Comparison of ENCODE assay signal across 20 mouse cellular contexts in genomic region chr10:121316361-121316760, GRCm38 (mm10). TPM values are rescaled to one million over a fixed set of nuclear protein-coding genes. Genes with fewer than 3 reads are reported as not detected.
DNase-seq lines count a peak whose midpoint lies in the region; ATAC-seq and TF ChIP-seq lines count a peak whose summit lies in the region.
"Had no signal": no experiment of that assay in that cellular context is flagged by ENCODE, and none has a peak within 500 bp of the region (broad histone marks: within the 10 kb centered on the region; RNA-seq: fewer than 3 reads in every experiment).

No protein-coding gene starts in this region.

- no peak for DNase-seq in heart, postnatal 0 days (ENCODE audit: low spot score)
- no peak for DNase-seq in heart, adult 8-10 months (ENCODE audit: low spot score)
- DNase-seq in spleen, postnatal 36 days (ENCODE audit: low spot score in 2 of 2) = peak; percentile 19 to 44
- DNase-seq in spleen, postnatal 14 days (ENCODE audit: low spot score in 2 of 2) = no peak
- DNase-seq in splenic B cell, adult 2 months (ENCODE audit: low read depth, low spot score) = peak; percentile 79
- no peak for DNase-seq in left cerebral cortex, postnatal 10 days (ENCODE audit: extremely low spot score in 1 of 2, low spot score in 2 of 2)
- DNase-seq in kidney, adult 18-20 months = no peak
- DNase-seq: adrenal gland, postnatal 25 days; cerebellum, adult 9-11 months; gastrocnemius, postnatal 36 days; layer of hippocampus, postnatal 36 days; left cerebral cortex, postnatal 4 days; midbrain, embryonic 14.5 days; right cerebral cortex, adult 18-20 months; thymus, postnatal 25 days had no signal

- intact Hi-C loops in left cerebral cortex, postnatal 10 days (cut with DNase I) = no loop called here

- TF ChIP-seq CTCF in heart, postnatal 0 days (IDR thresholded peaks at IDR 0.05; ENCODE audit: low read depth) = no peak

- H3K36me3 ChIP-seq in heart, postnatal 0 days (replicated peaks; ENCODE audit: control insufficient read depth, insufficient read depth, low read length) = no peaks in the 10 kb centered on the region
- H3K36me3 ChIP-seq in splenic B cell, adult 2 months (ENCODE audit: control insufficient read depth, insufficient read depth, low read length, poor library complexity, severe bottlenecking) = no peaks in the 10 kb centered on the region
- H3K36me3 ChIP-seq: embryonic facial prominence, embryonic 15.5 days; forebrain, embryonic 10.5 days; hindbrain, embryonic 10.5 days had no signal

- H3K27me3 ChIP-seq in heart, postnatal 0 days (ENCODE audit: control insufficient read depth, insufficient read depth, low read length) = peaks cover 14% of the 10 kb centered on the region
- H3K27me3 ChIP-seq in splenic B cell, adult 2 months (ENCODE audit: control insufficient read depth, insufficient read depth, low read length, poor library complexity, severe bottlenecking) = no peaks in the 10 kb centered on the region

- no peaks in the 10 kb centered on the region for H3K9me3 ChIP-seq in heart, postnatal 0 days (replicated peaks; ENCODE audit: control insufficient read depth, low read length)
- H3K9me3 ChIP-seq: embryonic facial prominence, embryonic 15.5 days had no signal

- 0 out of 2 replicates have a peak overlapping the region, but pooled peaks have one; percentile 14 for H3K27ac ChIP-seq in heart, postnatal 0 days (ENCODE audit: low read depth)
- peak overlapping the region; percentile 38 for H3K27ac ChIP-seq in brown adipose tissue, adult 24 weeks (replicated peaks; ENCODE audit: low read depth, low read length)
- H3K27ac ChIP-seq: embryonic facial prominence, embryonic 15.5 days; forebrain, embryonic 10.5 days had no signal

- no peak overlapping the region for H3K9ac ChIP-seq in heart, postnatal 0 days (replicated peaks; ENCODE audit: low read depth, low read length)
- H3K9ac ChIP-seq: embryonic facial prominence, embryonic 15.5 days had no signal

- WGBS in heart, postnatal 0 days = 66% methylated on average over 10 of the region's 10 CpGs

- ATAC-seq in heart, postnatal 0 days (ENCODE audit: insufficient read depth, low read depth) = no peak

- no peak overlapping the region for H3K4me2 ChIP-seq in heart, postnatal 0 days (ENCODE audit: low read depth, low read length)

- no peak for TF ChIP-seq EP300 in heart, postnatal 0 days (IDR thresholded peaks at IDR 0.05; ENCODE audit: low read depth)

- no peak overlapping the region for H3K4me3 ChIP-seq in heart, postnatal 0 days (ENCODE audit: low read depth, low read length)
- H3K4me3 ChIP-seq in brown adipose tissue, adult 24 weeks (ENCODE audit: insufficient read depth, low read depth, low read length) = 0 out of 2 replicates have a peak overlapping the region, but pooled peaks have one; percentile 1
- H3K4me3 ChIP-seq: myocyte had no signal

- no peaks in the 10 kb centered on the region for H3K4me1 ChIP-seq in heart, postnatal 0 days (ENCODE audit: control insufficient read depth, insufficient read depth)
- H3K4me1 ChIP-seq in brown adipose tissue, adult 24 weeks (ENCODE audit: control insufficient read depth, insufficient read depth, insufficient read length, low read length) = no peaks in the 10 kb centered on the region

RNA-seq across cellular contexts. Expression of gene Tbc1d30, which starts 34.7 kb away (rescaled TPM):
- total RNA-seq in heart, postnatal 0 days (2014; rRNA removed; ENCODE audit: low replicate concordance) = 0.58 and 14.7 TPM in 2 replicates
- polyA plus RNA-seq in heart, postnatal 0 days (2015; fragmentation: Nextera tagmentation; extraction: Ambion mirVana) = 1.1 and 1.2 TPM in 2 replicates
- total RNA-seq in heart, adult 8-10 months (2022) = 1 to 10 TPM; 1.6 to 3.4 (median 1.9) TPM
- polyA plus RNA-seq in brown adipose tissue, adult 24 weeks (2012; ENCODE audit: insufficient read depth, insufficient read length, missing spikeins) = 0.24 TPM in 1 of 2 replicates, not detected in the other
- total RNA-seq in left cerebral cortex, postnatal 10 days (2021) = 10 to 100 TPM; 63.8 to 67.1 TPM
- polyA plus RNA-seq: myocyte had no signal

RNA-seq across cellular contexts. Expression of gene Gns, which starts 48.5 kb away (rescaled TPM):
- total RNA-seq in heart, postnatal 0 days (2014; rRNA removed; ENCODE audit: low replicate concordance) = 50.4 and 57.5 TPM in 2 replicates
- polyA plus RNA-seq in heart, postnatal 0 days (2015; fragmentation: Nextera tagmentation; extraction: Ambion mirVana) = 25.2 and 26.1 TPM in 2 replicates
- total RNA-seq in heart, adult 8-10 months (2022) = 10 to 100 TPM; 87.6 to 95.8 (median 92.4) TPM
- polyA plus RNA-seq in brown adipose tissue, adult 24 weeks (2012; ENCODE audit: insufficient read depth, insufficient read length, missing spikeins) = 66.8 and 68.6 TPM in 2 replicates
- total RNA-seq in left cerebral cortex, postnatal 10 days (2021) = 10 to 100 TPM; 72.8 to 73.7 TPM

Comparison
In these comparisons a context has a peak if more than half of its experiments do, and no peak if none do; other contexts are left out.
1. DNase-seq: peak in spleen, postnatal 36 days (2 of 2) and splenic B cell, adult 2 months (single experiment); none in heart, postnatal 0 days (single experiment), heart, adult 8-10 months (single experiment), spleen, postnatal 14 days (0 of 2), left cerebral cortex, postnatal 10 days (0 of 2) and kidney, adult 18-20 months (single experiment).